Mouse (Mus musculus) limb, embryonic 11.5 days (tissue): Measurements from ENCODE around the gene Parn. TPM values are rescaled to one million over a fixed set of nuclear protein-coding genes. Genes with fewer than 3 reads are reported as not detected.

Experiments used
- ATAC-seq: fragments of 200-750 bp; cut with Nextera tagmentation; 2 replicates; pipeline ENCODE4 v1.8.0; 2017; ENCODE audit warnings: low read depth; ENCODE audit not compliant: insufficient number of reproducible peaks, low FRiP score, low TSS enrichment
- DNase-seq: peaks from one replicate; pipeline ENCODE4 v3.0.0-alpha.2; 2015; ENCODE audit warnings: low spot score
- H3K27ac ChIP-seq: fragments of 300-500 bp; sonication (generic); replicated peaks from 2 replicates; pipeline ENCODE4 v1.5.1; 2014; ENCODE audit warnings: low read depth, mild to moderate bottlenecking, low read length
- H3K27me3 ChIP-seq: fragments of 300-500 bp; sonication (generic); 2 replicates; pipeline ENCODE4 v1.6.1; 2014; ENCODE audit warnings: mild to moderate bottlenecking, low read length, mixed read lengths; ENCODE audit not compliant: control insufficient read depth, insufficient read depth
- H3K36me3 ChIP-seq: fragments of 300-500 bp; sonication (generic); 2 replicates; pipeline ENCODE4 v1.6.1; 2014; ENCODE audit warnings: mild to moderate bottlenecking, low read length, moderate library complexity, mixed read lengths; ENCODE audit not compliant: control insufficient read depth, insufficient read depth
- H3K4me1 ChIP-seq: fragments of 300-500 bp; sonication (generic); 2 replicates; pipeline ENCODE4 v1.6.1; 2014; ENCODE audit warnings: low read length, mixed read lengths; ENCODE audit not compliant: control insufficient read depth, insufficient read depth
- H3K4me2 ChIP-seq: fragments of 300-500 bp; sonication (generic); 2 replicates; pipeline ENCODE4 v1.6.1; 2014; ENCODE audit warnings: low read depth, mild to moderate bottlenecking, moderate library complexity; ENCODE audit not compliant: severe bottlenecking
- H3K4me3 ChIP-seq: fragments of 300-500 bp; sonication (generic); 2 replicates; pipeline ENCODE4 v1.5.1; 2014; ENCODE audit warnings: low read depth, low read length
- H3K9ac ChIP-seq: fragments of 300-500 bp; sonication (generic); 2 replicates; pipeline ENCODE4 v1.6.1; 2014; ENCODE audit warnings: mild to moderate bottlenecking, low read length
- H3K9me3 ChIP-seq: fragments of 300-500 bp; sonication (generic); 2 replicates; pipeline ENCODE4 v1.6.1; 2016; ENCODE audit warnings: low read length; ENCODE audit not compliant: control insufficient read depth
- WGBS: fragments of 180-500 bp; shearing (Covaris S2); extraction: QIAGEN DNeasy Blood & Tissue Kit; methylation state at CpG from one replicate; pipeline ENCODE4 v1.1.7; 2014; 5-methylcytosine and 5-hydroxymethylcytosine counted together
- polyA plus RNA-seq: library from polyadenylated mRNA; unstranded; fragments of >200 nt; fragmentation: Nextera tagmentation; extraction: Ambion mirVana; gene quantifications from 2 replicates; pipeline ENCODE4 v1.2.1, GENCODE M21; 2014

Parn gene
- polyA plus RNA-seq, 1 experiment from 2014 or later, result 41.7 TPM

DNA sequence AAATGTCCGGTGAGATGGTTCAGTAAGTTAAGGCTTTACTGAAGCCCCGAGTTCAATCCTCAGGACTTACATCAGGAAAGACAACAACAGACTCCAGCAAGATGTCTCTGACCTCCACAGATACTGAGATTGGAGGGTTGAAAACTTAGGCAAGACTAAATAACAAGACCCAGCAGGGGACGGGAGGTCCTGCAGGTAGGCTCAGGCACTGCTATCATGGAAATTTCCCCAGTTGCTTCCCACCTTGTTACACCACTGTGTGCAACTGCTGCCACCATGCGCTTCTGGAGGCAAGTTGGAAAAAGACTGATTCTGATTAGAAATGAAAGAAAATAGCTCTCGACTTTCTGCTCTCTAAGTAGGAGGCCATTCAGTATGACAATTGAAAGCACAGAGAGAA is 55.4 kb downstream of the Parn start:
- Histone ChIP-seq H3K9me3 (no peaks in the 10 kb centered on the region), H3K4me2 (no peak overlapping the region), H3K27ac (no peak overlapping the region), H3K9ac (no peak overlapping the region), H3K4me3 (no peak overlapping the region), H3K27me3 (no peaks in the 10 kb centered on the region), H3K36me3 (no peaks in the 10 kb centered on the region), H3K4me1 (no peaks in the 10 kb centered on the region)
- ATAC-seq (no peak), DNase-seq (no peak)
- 90% methylated on average over 5 of the region's 5 CpGs for WGBS

DNA sequence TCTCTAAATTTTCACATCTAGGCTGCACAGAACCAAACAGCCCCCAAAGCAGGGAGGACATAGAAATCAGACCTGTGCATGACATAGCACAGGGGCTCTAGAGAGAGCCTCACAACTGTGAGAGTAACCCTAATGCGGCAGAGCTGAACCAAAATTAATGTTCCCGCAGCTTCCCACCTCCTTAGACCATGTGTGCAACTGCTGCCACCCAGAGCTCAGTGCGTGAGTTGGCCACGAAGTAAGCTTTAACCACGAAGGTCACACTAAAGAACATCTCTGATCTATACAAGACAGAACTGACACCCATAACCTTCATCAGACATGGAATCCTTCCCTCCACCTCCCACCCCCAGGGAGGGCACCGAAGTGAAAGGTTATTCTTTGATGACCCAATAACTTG is 55.9 kb downstream of the Parn start:
- 88% methylated on average over 6 of the region's 6 CpGs for WGBS

DNA sequence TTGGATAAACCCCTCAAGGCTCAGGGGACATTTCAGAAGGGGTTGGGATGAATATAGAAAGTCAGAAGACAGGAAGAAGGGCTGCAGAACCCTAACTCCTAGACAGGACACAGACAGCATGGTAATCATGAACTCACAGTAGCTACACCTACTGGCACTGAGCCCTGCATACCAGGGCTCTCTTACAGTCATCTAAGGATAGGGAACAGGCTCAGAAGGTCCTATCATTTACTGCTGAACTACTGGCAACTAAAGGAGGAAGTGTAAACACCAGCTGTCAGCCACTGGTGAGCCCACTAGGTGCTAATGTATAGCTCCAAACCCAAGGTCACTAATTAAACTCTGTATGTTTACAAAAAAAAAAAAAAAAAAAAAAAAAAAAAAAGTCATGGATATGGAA is 56.6 kb downstream of the Parn start:
- Histone ChIP-seq H3K4me3 (no peak overlapping the region), H3K9ac (no peak overlapping the region), H3K4me1 (no peaks in the 10 kb centered on the region), H3K27ac (no peak overlapping the region), H3K27me3 (no peaks in the 10 kb centered on the region), H3K4me2 (no peak overlapping the region), H3K9me3 (no peaks in the 10 kb centered on the region), H3K36me3 (no peaks in the 10 kb centered on the region)
- ATAC-seq (no peak), DNase-seq (no peak)

More for the DNA sequence above, 55.9 kb downstream of the Parn start:
- Histone ChIP-seq H3K4me1 (no peaks in the 10 kb centered on the region), H3K9ac (no peak overlapping the region), H3K27me3 (no peaks in the 10 kb centered on the region), H3K4me2 (no peak overlapping the region), H3K9me3 (no peaks in the 10 kb centered on the region), H3K27ac (no peak overlapping the region), H3K36me3 (no peaks in the 10 kb centered on the region), H3K4me3 (no peak overlapping the region)
- no peak for ATAC-seq
- no peak for DNase-seq

DNA sequence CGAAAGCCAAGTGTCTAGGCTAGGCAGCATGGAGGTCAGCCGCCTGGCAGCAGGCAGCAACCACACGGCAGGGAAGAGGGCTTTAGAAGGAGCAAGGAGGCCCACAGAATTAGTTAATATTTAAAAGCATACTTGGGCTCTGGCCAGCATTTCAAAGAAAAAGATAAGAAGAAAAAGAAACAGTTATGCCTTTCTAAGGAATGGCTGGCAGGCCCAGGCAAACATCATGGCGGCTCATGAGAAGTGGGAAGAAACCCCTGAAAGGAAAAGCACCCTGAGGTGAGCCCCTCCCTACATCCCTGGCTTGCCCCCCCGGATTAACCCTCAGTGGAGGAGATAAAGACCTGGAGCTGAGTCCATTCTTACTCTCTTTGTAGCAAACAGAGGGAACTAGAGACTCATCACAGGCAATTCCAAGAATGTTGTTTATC is 57.0 kb downstream of the Parn start:
- Histone ChIP-seq H3K9ac (no peak overlapping the region), H3K4me2 (no peak overlapping the region), H3K36me3 (no peaks in the 10 kb centered on the region), H3K27me3 (no peaks in the 10 kb centered on the region), H3K27ac (no peak overlapping the region), H3K4me1 (no peaks in the 10 kb centered on the region), H3K4me3 (no peak overlapping the region), H3K9me3 (no peaks in the 10 kb centered on the region)
- DNase-seq (no peak), ATAC-seq (no peak)
- WGBS, result 87% methylated on average over 5 of the region's 5 CpGs

DNA sequence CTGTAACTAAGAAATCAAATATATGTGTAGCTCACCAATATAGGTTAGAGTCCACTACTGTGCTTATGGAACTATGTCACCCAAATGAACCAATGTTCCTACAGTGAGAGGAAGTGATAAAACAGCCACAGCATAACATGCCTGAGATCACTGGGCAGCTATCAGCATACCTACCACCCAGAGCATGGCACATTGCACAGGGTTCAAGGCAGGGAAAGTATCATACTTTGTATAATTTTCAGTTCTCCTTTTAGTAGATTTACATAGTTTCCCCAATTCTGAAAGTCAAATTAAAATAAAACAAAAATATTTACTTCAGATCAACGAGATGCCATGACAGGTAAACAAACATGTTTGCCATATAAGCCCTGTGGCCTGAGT is 59.3 kb downstream of the Parn start:
- 100% methylated on average over 1 of the region's 1 CpGs for WGBS

DNA sequence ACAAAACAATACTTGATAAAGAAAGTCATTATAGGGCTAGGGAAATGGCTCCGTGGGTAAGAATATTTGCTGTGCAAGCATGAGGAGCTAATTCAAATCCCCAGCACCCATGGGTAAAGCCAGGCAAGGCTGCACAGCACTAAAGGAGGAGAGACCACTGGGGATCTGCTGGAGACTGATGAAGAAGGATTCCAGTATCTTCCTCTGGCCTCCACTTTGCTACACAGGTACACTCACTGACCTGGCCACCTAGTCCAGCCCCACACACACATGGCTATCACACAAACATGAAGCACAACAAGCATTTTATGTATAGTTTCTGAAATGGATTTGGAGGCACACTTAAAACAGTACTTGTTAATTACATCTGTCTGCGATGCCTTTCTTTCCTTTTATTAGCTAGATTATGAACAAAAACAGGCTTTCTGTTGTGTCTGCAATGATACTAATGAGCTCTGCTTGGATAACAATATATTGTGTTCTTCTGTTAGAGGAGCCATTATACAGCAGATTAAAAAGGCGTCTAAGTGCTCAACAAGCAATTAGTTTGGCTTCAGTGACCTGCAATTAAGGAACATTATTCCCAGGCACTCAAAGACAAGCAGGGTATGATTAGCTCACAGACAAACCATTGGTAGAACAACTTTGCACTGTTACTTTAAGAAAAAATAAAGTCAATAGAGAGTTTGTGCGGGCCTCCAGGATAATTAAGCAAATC is 59.8 kb downstream of the Parn start:
- H3K9ac ChIP-seq, result no peak overlapping the region
- 79% methylated on average over 4 of the region's 4 CpGs for WGBS
- no peaks in the 10 kb centered on the region for H3K4me1 ChIP-seq
- no peak overlapping the region for H3K4me2 ChIP-seq
- H3K27ac ChIP-seq, result no peak overlapping the region
- H3K9me3 ChIP-seq, result no peaks in the 10 kb centered on the region
- ATAC-seq (no peak), DNase-seq (no peak)
- no peaks in the 10 kb centered on the region for H3K27me3 ChIP-seq
- no peak overlapping the region for H3K4me3 ChIP-seq
- H3K36me3 ChIP-seq, result no peaks in the 10 kb centered on the region

More for the DNA sequence above, 59.3 kb downstream of the Parn start:
- Histone ChIP-seq H3K4me2 (no peak overlapping the region), H3K4me1 (no peaks in the 10 kb centered on the region), H3K27ac (no peak overlapping the region), H3K9me3 (no peaks in the 10 kb centered on the region), H3K9ac (no peak overlapping the region), H3K4me3 (no peak overlapping the region), H3K36me3 (no peaks in the 10 kb centered on the region), H3K27me3 (no peaks in the 10 kb centered on the region)
- no peak for ATAC-seq
- no peak for DNase-seq

DNA sequence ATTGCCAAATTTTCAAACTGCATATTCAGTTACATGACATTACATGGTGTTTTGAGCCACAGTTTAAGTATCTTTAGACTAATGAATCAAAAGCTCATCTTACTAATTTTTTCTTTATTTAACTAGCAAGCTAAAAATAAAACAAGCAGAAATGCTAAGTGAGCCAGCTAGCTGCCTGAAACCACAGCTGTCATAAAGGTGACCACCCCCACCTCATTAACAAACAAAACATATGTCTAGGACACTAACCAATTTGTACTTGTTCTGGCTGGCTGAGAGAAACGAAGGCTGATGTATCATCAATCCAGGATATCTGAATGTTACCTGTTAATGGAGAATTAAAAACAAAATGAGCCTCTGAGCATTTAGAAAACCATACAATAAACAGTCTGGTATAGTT is 65.2 kb downstream of the Parn start:
- Histone ChIP-seq H3K36me3 (no peaks in the 10 kb centered on the region; the same call in 1 of the 2 replicates), H3K27ac (no peak overlapping the region), H3K4me3 (no peak overlapping the region), H3K4me1 (no peaks in the 10 kb centered on the region), H3K4me2 (no peak overlapping the region), H3K9ac (no peak overlapping the region), H3K9me3 (no peaks in the 10 kb centered on the region), H3K27me3 (no peaks in the 10 kb centered on the region)
- ATAC-seq (no peak), DNase-seq (no peak)
- 72% methylated on average over 1 of the region's 1 CpGs for WGBS

DNA sequence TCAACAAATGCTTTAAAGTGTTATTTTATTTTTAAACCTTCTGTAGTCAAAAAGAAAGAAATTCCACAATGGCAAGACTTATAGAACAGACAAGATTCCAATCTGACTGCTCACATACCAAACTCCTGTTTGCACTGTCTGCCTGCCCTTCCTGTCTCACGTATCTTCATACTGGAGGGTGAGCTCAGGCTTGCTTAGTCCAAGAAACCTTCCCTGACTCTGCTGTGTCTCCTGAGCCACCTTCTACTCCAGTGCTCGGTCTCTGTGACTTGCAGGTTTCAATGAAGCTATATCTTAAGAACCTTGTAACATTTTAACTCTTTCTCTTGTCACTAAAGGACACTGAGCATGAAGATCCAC is 78.9 kb downstream of the Parn start:
- 82% methylated on average over 2 of the region's 2 CpGs for WGBS
- no peak for ATAC-seq
- no peak for DNase-seq
- Histone ChIP-seq H3K27me3 (no peaks in the 10 kb centered on the region), H3K9ac (no peak overlapping the region), H3K36me3 (peaks cover 2% of the 10 kb centered on the region; the same call in 1 of the 2 replicates), H3K4me2 (no peak overlapping the region), H3K9me3 (no peaks in the 10 kb centered on the region), H3K4me1 (no peaks in the 10 kb centered on the region), H3K4me3 (no peak overlapping the region), H3K27ac (no peak overlapping the region)
